Mouse (Mus musculus): ENCODE data around the gene Plk5. TPM values are rescaled to one million over a fixed set of nuclear protein-coding genes. Genes with fewer than 3 reads are reported as not detected.
A peak's percentile ranks its signal among the peaks of the same experiment; 100 is the strongest.

Plk5 gene
- 0.30 and 0.44 TPM in 2 replicates for total RNA-seq (2021)
- long read RNA-seq, experiment 1: 0 reads
- long read RNA-seq, experiment 2: 0 reads

DNA sequence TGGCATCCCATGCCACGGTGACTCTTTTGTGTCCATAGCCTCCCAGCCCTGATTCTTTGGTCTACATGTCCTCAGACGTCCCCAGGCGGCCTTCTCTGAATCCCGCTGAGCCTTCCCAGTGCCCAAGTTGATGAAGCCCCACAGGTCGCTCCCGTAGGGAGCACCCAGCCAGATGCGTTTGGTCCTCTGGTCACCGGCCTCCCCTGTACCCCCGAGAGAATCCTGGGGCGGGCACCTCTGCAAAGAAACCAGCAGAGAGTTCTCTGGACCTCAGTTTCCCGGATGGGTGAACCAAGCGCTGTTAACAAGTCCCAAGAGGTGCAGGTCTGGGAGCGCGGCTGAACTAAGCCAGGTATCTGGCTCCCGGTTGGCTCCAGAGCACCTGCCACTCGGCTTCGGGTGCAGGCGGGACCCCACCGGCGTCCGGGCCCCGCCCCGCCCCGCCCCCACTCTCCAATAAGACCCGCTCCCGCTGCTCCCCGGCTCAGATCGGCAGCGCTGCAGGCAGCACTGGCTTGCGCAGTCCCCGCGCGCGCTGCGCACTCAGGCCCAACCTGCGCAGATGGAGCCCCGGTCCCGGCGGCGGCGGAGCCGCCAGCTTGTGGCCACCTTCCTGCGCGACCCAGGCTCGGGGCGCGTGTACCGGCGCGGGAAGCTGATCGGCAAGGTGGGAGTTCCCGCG, at the start of gene Plk5:
Gene Plk5 (plus strand): TSS at position 459 of the 682 bp plus-strand sequence.
- no peak for DNase-seq

DNA sequence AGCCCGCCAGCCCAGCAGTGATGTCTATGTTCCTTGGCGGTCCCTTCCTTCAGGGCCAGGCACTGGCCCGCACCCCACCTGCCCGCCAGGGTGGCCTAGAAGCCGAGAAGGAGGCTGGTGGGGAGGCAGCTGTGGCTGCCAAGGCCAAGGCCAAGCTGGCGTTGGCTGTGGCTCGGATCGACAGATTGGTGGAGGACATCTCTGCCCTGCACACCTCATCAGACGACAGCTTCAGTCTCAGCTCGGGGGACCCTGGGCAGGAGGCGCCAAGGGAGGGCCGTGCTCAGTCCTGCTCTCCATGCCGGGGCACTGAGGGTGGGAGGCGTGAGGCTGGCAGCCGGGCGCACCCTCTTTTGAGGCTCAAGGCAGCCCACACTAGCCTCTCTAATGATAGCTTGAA, 44.7 kb upstream of the Plk5 start:
- DNase-seq: no peak

GRCm38 (mm10) chr10:80312586-80313504, 43.4 kb upstream of the Plk5 start:
- DNase-seq: no peak

DNA sequence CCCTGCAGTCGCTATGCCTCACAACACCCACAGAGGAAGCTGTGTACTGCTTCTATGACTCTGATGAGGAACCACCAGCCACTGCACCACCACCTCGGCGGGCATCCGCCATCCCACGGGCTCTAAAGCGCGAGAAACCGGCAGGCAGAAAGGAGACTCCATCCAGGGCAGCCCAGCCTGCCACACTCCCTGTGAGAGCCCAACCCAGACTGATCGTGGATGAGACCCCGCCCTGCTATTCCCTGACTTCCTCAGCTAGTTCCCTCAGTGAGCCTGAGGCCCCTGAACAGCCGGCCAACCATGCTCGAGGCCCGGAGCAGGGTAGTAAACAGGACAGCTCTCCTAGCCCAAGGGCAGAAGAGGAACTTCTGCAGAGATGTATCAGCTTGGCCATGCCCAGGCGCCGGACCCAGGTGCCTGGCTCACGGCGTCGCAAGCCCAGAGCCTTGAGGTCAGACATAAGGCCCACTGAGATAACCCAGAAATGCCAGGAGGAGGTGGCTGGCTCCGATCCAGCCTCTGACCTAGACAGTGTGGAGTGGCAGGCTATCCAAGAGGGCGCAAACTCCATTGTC, 42.5 kb upstream of the Plk5 start:
- DNase-seq: no peak

- no peak for DNase-seq
These were observed 41.7 kb upstream of the Plk5 start for GRCm38 (mm10) chr10:80314494-80315001.

DNA sequence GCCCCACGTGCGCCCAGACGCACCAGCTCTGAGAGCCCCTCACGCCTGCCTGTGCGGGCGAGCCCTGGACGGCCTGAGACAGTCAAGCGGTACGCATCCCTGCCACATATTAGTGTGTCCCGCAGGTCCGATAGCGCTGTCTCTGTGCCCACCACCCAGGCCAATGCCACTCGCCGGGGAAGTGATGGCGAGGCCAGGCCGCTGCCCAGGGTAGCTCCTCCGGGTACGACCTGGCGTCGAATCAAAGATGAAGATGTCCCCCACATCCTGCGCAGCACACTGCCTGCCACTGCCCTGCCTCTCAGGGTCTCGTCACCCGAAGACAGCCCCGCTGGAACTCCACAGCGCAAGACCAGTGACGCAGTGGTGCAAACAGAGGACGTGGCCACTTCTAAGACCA, 40.9 kb upstream of the Plk5 start:
- DNase-seq: peak; percentile 9

DNA sequence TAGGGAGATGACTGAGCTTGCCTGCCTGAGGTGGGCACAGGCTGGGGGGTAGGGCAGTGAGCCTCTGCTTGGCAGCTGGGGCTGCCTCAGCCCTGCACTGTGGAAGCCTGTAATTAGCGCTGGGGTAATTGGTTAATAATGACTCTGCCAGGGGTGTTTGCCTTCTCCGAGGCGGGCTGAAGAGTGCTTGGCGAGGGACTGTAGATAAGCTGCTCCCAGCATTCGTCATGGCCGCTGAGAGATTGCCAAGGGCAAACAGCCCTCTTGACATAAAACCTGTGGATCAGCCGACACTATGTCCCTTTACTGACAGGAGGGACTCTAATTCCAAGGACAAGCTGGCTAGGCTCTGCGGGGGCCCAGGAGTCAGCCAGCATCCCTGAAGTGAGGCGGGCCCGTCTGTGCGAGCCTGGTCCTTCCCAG, 39.9 kb upstream of the Plk5 start:
- DNase-seq: peak; percentile 49

DNA sequence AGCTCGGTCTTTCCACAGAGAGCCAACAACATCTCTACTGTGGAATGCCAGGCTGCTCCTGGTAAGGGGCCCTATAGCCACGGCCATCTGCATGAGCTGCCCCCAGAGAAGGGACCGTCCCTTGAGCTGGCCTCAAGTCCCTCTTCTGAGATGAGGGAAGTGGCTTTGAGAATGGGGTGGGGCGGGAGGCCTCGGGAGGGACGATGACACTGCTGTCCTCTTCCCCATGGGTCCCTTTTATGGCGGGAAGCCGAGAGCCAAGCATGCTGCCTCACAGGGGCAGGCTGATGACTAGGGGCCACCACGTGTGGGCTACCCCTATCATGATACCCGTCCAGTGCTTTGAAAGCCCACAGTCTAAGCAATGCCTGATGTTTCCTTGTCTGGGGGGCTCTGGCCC, 39.2 kb upstream of the Plk5 start:
- DNase-seq: peak; percentile 5

GRCm38 (mm10) chr10:80320340-80320760, 35.9 kb upstream of the Plk5 start, which contains the start of gene 2310011J03Rik:
Gene 2310011J03Rik (minus strand): TSS chr10:80320537.
- DNase-seq: peak; percentile 96

DNA sequence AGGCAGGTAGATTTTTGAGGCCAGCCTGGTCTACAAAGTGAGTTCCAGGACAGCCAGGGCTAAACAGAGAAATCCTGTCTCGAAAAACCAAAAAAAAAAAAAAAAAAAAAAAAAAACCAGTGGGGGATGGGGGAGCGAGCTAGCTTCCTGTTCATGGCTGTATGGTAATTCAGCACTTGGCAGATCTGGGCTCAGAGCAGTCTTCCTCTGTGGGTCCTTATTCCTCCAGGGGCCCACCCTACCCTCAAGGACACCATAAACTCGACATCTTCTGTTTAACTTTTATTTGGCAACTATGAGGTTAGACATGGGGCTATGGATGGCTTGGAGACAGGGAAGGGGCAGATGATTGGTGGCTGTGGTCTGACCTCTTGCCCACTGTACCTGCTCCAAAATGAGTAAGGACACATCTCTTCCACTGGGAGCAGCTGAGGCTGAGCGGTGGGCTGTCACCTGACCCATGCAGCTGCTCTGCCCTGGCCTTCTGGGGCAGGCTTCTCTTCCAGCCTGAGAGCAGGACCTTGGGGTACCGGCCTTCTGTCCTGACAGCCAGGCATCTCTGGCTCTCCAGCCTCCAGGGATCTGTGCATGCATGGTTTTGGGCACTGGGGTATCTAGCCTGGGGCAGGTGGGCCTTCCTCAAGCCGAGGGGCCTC, 35.1 kb upstream of the Plk5 start:
- DNase-seq: peak; percentile 10

- no peak for DNase-seq
These were observed 34.3 kb upstream of the Plk5 start for GRCm38 (mm10) chr10:80321670-80322581.

DNA sequence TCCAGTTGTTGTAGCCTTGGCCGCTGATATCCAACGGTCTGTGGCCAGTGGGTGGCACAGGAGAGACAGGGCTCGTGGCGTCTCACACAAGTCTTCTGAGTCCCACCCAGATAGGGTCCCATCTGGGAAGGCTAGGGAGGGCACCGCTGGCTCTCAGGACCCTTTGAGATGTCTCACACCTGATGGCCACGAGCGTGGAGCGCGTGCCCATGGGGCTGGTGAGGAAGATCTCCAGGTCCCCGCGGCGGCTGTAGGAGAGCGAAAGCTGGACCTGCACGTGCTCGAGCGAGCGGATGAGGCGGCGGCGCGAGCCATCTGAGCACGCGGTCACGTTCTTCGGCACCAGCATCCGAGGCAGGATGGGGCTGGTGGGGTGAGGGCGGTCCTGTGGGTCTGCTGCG, 33.4 kb upstream of the Plk5 start:
- DNase-seq: peak; percentile 70

DNA sequence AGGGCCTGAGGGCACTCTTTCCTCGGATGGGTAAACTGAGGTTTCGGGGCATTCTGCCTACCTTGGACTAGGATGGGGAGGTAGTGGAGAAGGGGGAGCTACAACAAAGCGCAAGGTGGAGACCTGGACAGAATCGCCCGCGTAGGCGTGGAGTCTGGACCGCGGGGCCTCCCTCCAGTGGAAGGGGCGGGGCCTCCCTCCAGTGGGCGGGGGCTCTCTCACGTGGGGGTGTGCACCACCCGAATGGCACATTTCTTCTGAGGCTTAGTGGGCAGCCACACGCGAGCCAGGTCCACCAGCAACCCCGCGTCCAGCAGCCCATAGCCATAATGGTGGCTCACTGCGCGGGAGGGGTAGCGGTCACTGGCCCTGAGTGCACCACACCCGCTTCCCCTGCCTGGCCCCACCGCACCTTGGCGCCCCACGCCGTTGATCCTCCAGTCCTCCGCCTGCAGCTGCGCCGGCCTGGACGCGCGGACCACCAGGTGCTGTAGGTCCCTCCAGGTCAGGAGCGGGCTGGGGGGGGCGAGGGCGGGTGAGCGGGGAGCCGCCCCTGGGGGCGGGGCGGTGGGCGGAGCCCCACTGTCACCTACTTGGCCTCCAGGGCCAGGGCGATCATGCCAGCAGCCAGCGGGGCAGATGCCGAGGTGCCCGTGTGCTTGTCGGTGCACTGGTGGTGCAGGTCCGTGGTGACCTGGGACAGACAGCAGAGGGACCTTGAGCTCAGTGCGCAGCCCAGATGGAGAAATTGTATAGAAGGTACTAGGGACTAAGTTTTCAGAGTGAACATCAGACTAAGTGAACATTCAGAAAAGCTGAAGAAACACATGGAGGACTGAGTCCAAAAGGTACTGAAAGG, 32.8 kb upstream of the Plk5 start:
- peak; percentile 88 for DNase-seq

GRCm38 (mm10) chr10:80324120-80325037, 31.9 kb upstream of the Plk5 start:
- DNase-seq: peak; percentile 25

GRCm38 (mm10) chr10:80325045-80325444, 31.2 kb upstream of the Plk5 start:
- DNase-seq: no peak

DNA sequence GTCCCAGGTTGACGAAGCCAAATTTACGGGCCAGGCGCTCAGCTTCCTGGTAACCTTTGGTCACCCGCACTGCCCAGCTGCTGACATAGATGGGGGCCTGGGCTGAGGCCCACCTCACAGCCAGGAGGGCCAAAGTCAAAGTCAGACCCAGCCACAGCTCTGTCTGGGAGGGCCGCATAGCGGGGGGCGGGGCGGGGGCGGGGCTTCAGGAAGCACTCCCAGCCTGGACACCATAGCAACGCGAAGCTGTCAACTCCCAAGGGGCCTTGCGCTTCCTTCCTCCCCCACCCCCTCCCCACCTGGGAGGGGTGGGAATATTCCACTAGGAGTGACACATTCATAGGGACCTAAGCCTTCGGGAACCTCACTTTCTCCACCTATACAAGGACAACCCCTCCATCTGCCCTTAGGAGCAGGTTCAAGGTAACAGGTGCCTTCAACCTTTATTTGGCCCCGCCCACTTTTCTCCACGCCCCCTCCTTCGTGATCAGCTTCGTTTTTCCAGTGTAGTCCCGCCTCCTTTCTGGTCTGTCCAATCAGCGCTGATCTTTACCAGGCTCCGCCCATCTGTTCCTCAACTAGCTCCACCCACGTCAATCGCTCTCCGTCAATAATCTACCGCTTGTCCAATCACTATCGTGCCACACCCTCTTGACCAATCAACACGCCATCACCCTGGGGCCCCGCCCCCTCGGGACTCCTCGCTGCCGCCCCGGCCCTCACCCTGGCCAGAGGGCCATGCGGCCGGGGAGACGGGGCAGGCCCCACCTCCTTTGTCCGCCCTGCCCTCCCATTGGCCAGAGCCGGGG, 26.8 kb upstream of the Plk5 start, which contains the start of the genes Pcsk4 and Reep6:
Gene Pcsk4 (minus strand): TSS at position 226 of the 809 bp plus-strand sequence.
Gene Reep6 (plus strand): TSS at position 681 of the 809 bp plus-strand sequence.
- peak; percentile 99 for DNase-seq

- DNase-seq: no peak
These were observed 26.2 kb upstream of the Plk5 start for GRCm38 (mm10) chr10:80330084-80330483.

DNA sequence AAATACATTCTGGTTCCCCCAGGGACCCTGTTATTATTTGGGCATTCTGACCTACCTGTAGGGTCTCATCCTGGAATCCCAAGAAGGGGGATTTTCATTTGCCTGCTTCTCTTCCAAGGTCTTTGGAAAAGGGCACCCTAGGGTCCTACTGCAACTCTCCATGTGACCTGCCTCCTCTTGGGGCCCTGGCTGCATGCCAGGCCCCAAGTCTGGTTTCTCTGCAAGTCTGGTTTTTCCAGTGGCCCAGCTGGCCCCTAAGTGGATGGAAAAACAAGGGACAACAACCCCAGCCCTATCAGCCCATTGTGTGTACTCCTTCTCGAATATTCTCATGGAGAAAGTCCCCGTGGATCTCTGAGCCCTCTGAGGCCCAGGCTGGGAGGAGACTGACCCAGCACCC, 25.4 kb upstream of the Plk5 start:
- no peak for DNase-seq
